Mouse (Mus musculus): ENCODE results near the gene Dnaja1.

Gene Dnaja1

GRCm38 (mm10) chr4:40722011-40722666 is at the start of gene Dnaja1:
Gene Dnaja1, plus strand, starts transcription at chr4:40722150.
- DNase-seq (ENCODE audit: low read depth in 1 of 2, low spot score in 2 of 2), result peak; percentile 93 to 97

- DNase-seq (ENCODE audit: low read depth in 1 of 2, low spot score in 2 of 2), result no peak
Observed at GRCm38 (mm10) chr4:40673526-40673925, 48.4 kb upstream of the Dnaja1 start.

GRCm38 (mm10) chr4:40676338-40676737 is 45.6 kb upstream of the Dnaja1 start:
- no peak for DNase-seq (ENCODE audit: low read depth in 1 of 2, low spot score in 2 of 2)

GRCm38 (mm10) chr4:40677132-40677531 is 44.8 kb upstream of the Dnaja1 start:
- no peak for DNase-seq (ENCODE audit: low read depth in 1 of 2, low spot score in 2 of 2)

GRCm38 (mm10) chr4:40680250-40680860 is 41.6 kb upstream of the Dnaja1 start:
- DNase-seq (ENCODE audit: low read depth in 1 of 2, low spot score in 2 of 2), result no peak

GRCm38 (mm10) chr4:40681908-40682307 is 40.0 kb upstream of the Dnaja1 start:
- DNase-seq (ENCODE audit: low read depth in 1 of 2, low spot score in 2 of 2), result no peak

- DNase-seq (ENCODE audit: low read depth in 1 of 2, low spot score in 2 of 2), result no peak
Observed at GRCm38 (mm10) chr4:40682359-40682758, 39.6 kb upstream of the Dnaja1 start.

GRCm38 (mm10) chr4:40683306-40683705 is 38.6 kb upstream of the Dnaja1 start:
- peak in 1 of 2 experiments; percentile 18 for DNase-seq (ENCODE audit: low read depth in 1 of 2, low spot score in 2 of 2)

- no peak for DNase-seq (ENCODE audit: low read depth in 1 of 2, low spot score in 2 of 2)
Observed at GRCm38 (mm10) chr4:40691100-40691499, 30.9 kb upstream of the Dnaja1 start.

- no peak for DNase-seq (ENCODE audit: low read depth in 1 of 2, low spot score in 2 of 2)
Observed at GRCm38 (mm10) chr4:40697059-40697458, 24.9 kb upstream of the Dnaja1 start.

GRCm38 (mm10) chr4:40700216-40700615 is 21.7 kb upstream of the Dnaja1 start:
- no peak for DNase-seq (ENCODE audit: low read depth in 1 of 2, low spot score in 2 of 2)

- DNase-seq (ENCODE audit: low read depth in 1 of 2, low spot score in 2 of 2), result no peak
Observed at GRCm38 (mm10) chr4:40701796-40702195, 20.2 kb upstream of the Dnaja1 start.

GRCm38 (mm10) chr4:40702797-40703709 is 18.9 kb upstream of the Dnaja1 start, which contains the start of gene Aptx:
Gene Aptx, minus strand, starts transcription at chr4:40703194.
- DNase-seq (ENCODE audit: low read depth in 1 of 2, low spot score in 2 of 2), result peak; percentile 86 to 95

- no peak for DNase-seq (ENCODE audit: low read depth in 1 of 2, low spot score in 2 of 2)
Observed at GRCm38 (mm10) chr4:40703710-40704275, 18.2 kb upstream of the Dnaja1 start.

- no peak for DNase-seq (ENCODE audit: low read depth in 1 of 2, low spot score in 2 of 2)
Observed at GRCm38 (mm10) chr4:40717141-40717540, 4.8 kb upstream of the Dnaja1 start.

- DNase-seq (ENCODE audit: low read depth in 1 of 2, low spot score in 2 of 2), result no peak
Observed at GRCm38 (mm10) chr4:40720910-40721309, 1.0 kb upstream of the Dnaja1 start.

- peak; percentile 21 to 46 for DNase-seq (ENCODE audit: low read depth in 1 of 2, low spot score in 2 of 2)
Observed at GRCm38 (mm10) chr4:40722687-40723460, 924 bp downstream of the Dnaja1 start.

GRCm38 (mm10) chr4:40725141-40725540 is 3.2 kb downstream of the Dnaja1 start:
- no peak for DNase-seq (ENCODE audit: low read depth in 1 of 2, low spot score in 2 of 2)

- no peak for DNase-seq (ENCODE audit: low read depth in 1 of 2, low spot score in 2 of 2)
Observed at GRCm38 (mm10) chr4:40725554-40725953, 3.6 kb downstream of the Dnaja1 start.

- DNase-seq (ENCODE audit: low read depth in 1 of 2, low spot score in 2 of 2), result no peak
Observed at GRCm38 (mm10) chr4:40727247-40727646, 5.3 kb downstream of the Dnaja1 start.

GRCm38 (mm10) chr4:40731262-40731661 is 9.3 kb downstream of the Dnaja1 start:
- DNase-seq (ENCODE audit: low read depth in 1 of 2, low spot score in 2 of 2), result no peak

Data from monocyte, adult 2 months (primary cell).